In genomic region chr6:100195870-100196409, GRCm38 (mm10) we compare ENCODE assay signal across 9 mouse cellular contexts.
DNase-seq lines count a peak whose midpoint lies in the region; ATAC-seq lines count a peak whose summit lies in the region.
"Had no signal": no experiment of that assay in that cellular context is flagged by ENCODE, and none has a peak within 500 bp of the region (broad histone marks: within the 10 kb centered on the region; RNA-seq: fewer than 3 reads in every experiment).

No protein-coding gene starts in this region.

- no peaks in the 10 kb centered on the region for H3K9me3 ChIP-seq in forebrain, embryonic 12.5 days
- H3K9me3 ChIP-seq in limb, embryonic 13.5 days, result no peaks in the 10 kb centered on the region
- H3K9me3 ChIP-seq in midbrain, embryonic 14.5 days (ENCODE audit: control insufficient read depth, low read length), result no peaks in the 10 kb centered on the region

- H3K36me3 ChIP-seq in forebrain, embryonic 12.5 days (replicated peaks), result no peaks in the 10 kb centered on the region
- no peaks in the 10 kb centered on the region for H3K36me3 ChIP-seq in limb, embryonic 13.5 days
- H3K36me3 ChIP-seq in midbrain, embryonic 14.5 days (ENCODE audit: control insufficient read depth, insufficient read depth, low read length), result no peaks in the 10 kb centered on the region

- H3K4me2 ChIP-seq in forebrain, embryonic 12.5 days, result no peak overlapping the region
- H3K4me2 ChIP-seq in limb, embryonic 13.5 days (replicated peaks), result peak overlapping the region; percentile 17; the same call in 1 of the 2 replicates
- no peak overlapping the region for H3K4me2 ChIP-seq in midbrain, embryonic 14.5 days (ENCODE audit: low read length)

- peaks cover 15% of the 10 kb centered on the region for H3K4me1 ChIP-seq in forebrain, embryonic 12.5 days
- peaks cover 58% of the 10 kb centered on the region for H3K4me1 ChIP-seq in limb, embryonic 13.5 days
- H3K4me1 ChIP-seq in midbrain, embryonic 14.5 days (ENCODE audit: control insufficient read depth, insufficient read depth, low read length), result peaks cover 7% of the 10 kb centered on the region; the same call in 1 of the 2 replicates

- no peak overlapping the region for H3K4me3 ChIP-seq in forebrain, embryonic 12.5 days (replicated peaks)
- no peak overlapping the region for H3K4me3 ChIP-seq in limb, embryonic 13.5 days
- no peak overlapping the region for H3K4me3 ChIP-seq in midbrain, embryonic 14.5 days (replicated peaks; ENCODE audit: low read depth, low read length)

- WGBS in forebrain, embryonic 12.5 days, result 11% methylated on average over 7 of the region's 7 CpGs
- WGBS in limb, embryonic 13.5 days, result 9% methylated on average over 7 of the region's 7 CpGs
- WGBS in midbrain, embryonic 14.5 days, result 9% methylated on average over 7 of the region's 7 CpGs

- DNase-seq in adrenal gland, postnatal 10 days, result peak; percentile 82
- peak; percentile 81 for DNase-seq in heart, postnatal 4 days
- DNase-seq in midbrain, embryonic 14.5 days, result peak; percentile 51
- DNase-seq in right cerebral cortex, postnatal 14 days, result no peak
- no peak for DNase-seq in left cerebral cortex, postnatal 36 days (ENCODE audit: low spot score in 2 of 2)

- intact Hi-C loops in left cerebral cortex, postnatal 36 days (cut with DNase I), result no loop called here

- no peak for ATAC-seq in forebrain, embryonic 12.5 days (ENCODE audit: low FRiP score)
- ATAC-seq in limb, embryonic 13.5 days (ENCODE audit: low FRiP score, low read depth), result peak; percentile 62
- peak; percentile 43; the same call in 1 of the 2 replicates for ATAC-seq in midbrain, embryonic 14.5 days (ENCODE audit: low FRiP score, low TSS enrichment)
- ATAC-seq in megakaryocyte-erythroid progenitor cell, adult 5-6 weeks (replicated peaks; ENCODE audit: low FRiP score, low TSS enrichment, poor library complexity, severe bottlenecking), result no peak

- H3K27ac ChIP-seq in forebrain, embryonic 12.5 days, result 0 out of 2 replicates have a peak overlapping the region, but pooled peaks have one; percentile 2
- peak overlapping the region; percentile 69; the same call in 1 of the 2 replicates for H3K27ac ChIP-seq in limb, embryonic 13.5 days
- no peak overlapping the region for H3K27ac ChIP-seq in midbrain, embryonic 14.5 days (replicated peaks; ENCODE audit: low read depth, low read length)
- H3K27ac ChIP-seq: macrophage had no signal

- H3K27me3 ChIP-seq in forebrain, embryonic 12.5 days, result peaks cover 21% of the 10 kb centered on the region
- peaks cover 12% of the 10 kb centered on the region for H3K27me3 ChIP-seq in limb, embryonic 13.5 days
- no peaks in the 10 kb centered on the region for H3K27me3 ChIP-seq in midbrain, embryonic 14.5 days (ENCODE audit: control insufficient read depth, insufficient read depth, low read length)

- H3K9ac ChIP-seq in forebrain, embryonic 12.5 days, result no peak overlapping the region
- H3K9ac ChIP-seq in limb, embryonic 13.5 days, result no peak overlapping the region
- H3K9ac ChIP-seq in midbrain, embryonic 14.5 days (replicated peaks; ENCODE audit: low read length), result 0 out of 2 replicates have a peak overlapping the region, but pooled peaks have one; percentile 12

Comparison
In these comparisons a context has a peak if more than half of its experiments do, and no peak if none do; other contexts are left out.
1. DNase-seq: peak in adrenal gland, postnatal 10 days (single experiment), heart, postnatal 4 days (single experiment) and midbrain, embryonic 14.5 days (single experiment); none in right cerebral cortex, postnatal 14 days (single experiment) and left cerebral cortex, postnatal 36 days (0 of 2).
2. ATAC-seq: peak in limb, embryonic 13.5 days (single experiment) and midbrain, embryonic 14.5 days (single experiment); none in forebrain, embryonic 12.5 days (single experiment) and megakaryocyte-erythroid progenitor cell, adult 5-6 weeks (single experiment).